Mouse (Mus musculus) gastrocnemius, postnatal 10 days (tissue): ENCODE data around the gene Mindy2. TPM values are rescaled to one million over a fixed set of nuclear protein-coding genes. Genes with fewer than 3 reads are reported as not detected.

Source experiments
- DNase-seq: peaks from one replicate; pipeline ENCODE4 v3.0.0; 2021; ENCODE audit warnings: mixed read lengths
- total RNA-seq, 2 experiments: library from RNA; stranded (reverse); gene quantifications; 2 replicates each; pipeline ENCODE4 v1.2.3; 2021

Gene Mindy2
- total RNA-seq, 2 experiments from 2014 or later = 13.1 to 13.8 TPM

DNA sequence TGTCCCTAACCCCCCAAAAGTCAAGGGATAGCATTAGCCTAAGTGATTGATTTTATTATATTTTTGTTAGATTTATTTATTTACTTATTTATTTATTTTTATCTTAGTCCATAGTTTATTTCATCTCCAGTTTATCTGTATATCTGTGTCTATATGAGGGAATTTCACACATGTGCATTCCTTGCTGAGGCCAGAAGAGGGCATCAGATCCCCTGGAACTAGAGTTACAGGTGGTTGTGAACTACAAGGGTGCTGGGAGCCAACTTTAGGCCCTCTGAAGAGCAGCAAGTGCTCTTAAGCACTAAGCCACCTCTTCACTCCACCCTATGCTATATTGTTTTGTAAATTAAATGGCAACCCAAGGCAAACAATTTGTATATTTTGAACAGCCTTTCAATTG lies 11.1 kb upstream of the Mindy2 start:
- no peak for DNase-seq

- no peak for DNase-seq
These were observed 9.8 kb upstream of the Mindy2 start for GRCm38 (mm10) chr9:70666811-70667210.

GRCm38 (mm10) chr9:70665372-70666145 lies 8.6 kb upstream of the Mindy2 start:
- DNase-seq = no peak

DNA sequence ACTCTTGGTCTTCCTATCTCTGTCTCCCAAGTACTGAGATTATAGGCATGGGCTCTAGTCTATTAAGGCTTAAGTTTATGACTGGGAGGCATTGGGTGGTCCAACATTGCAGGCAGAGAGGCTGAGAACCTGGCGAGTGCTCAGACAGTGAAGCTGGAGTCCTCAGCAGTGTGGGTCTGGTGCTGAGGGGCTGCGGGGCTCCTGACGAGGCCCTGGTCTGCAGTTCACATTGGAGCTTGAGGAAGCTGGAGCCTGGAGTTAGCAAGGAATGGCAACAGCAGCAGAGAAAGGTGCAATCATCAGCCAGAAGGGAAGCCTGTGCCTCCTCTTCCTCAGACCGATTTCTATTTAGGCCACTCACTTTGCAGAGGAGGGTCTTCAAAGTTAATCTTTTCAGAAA lies 7.9 kb upstream of the Mindy2 start:
- DNase-seq = no peak

DNA sequence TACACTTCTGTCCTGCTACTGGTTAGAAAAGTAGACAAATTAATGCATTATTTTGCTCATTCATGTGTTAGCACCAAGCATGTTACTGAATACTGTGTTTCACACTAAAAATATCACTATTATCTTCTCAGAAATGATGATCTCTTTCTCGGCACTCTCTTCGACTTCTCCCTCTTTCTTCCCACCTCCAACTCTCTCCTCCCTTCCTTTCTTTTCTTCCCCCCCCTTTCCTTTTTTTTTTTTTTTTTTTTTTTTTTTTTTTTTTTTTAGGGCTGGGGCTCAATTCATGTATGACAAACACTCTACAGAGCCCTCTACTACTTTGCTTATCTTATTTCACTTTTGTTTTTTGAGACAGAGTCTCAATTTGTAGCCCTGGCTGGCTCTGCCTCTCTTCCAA lies 1.3 kb upstream of the Mindy2 start:
- no peak for DNase-seq

- peak; percentile 34 for DNase-seq
These were observed 605 bp downstream of the Mindy2 start, which contains the start of gene Gm10642 for GRCm38 (mm10) chr9:70656130-70657007. Gene Gm10642 (plus strand): TSS chr9:70656251.

DNA sequence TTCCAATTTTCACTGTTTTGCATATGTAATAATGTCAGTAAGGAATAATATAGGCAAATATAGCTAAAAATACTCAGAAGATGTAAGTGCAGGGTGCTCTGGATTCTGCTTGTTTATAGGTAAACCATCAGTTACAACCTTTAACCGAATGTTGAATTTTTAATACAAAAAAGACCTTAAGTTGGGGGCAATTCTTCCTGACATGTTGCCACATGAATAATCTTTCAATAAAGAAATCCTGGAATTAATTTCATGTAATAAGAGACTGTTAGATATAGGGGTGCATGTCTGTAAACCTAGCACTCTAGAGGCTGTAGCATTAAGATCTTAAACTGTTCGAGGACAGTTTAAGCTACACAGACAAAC lies 1.2 kb downstream of the Mindy2 start:
- no peak for DNase-seq

DNA sequence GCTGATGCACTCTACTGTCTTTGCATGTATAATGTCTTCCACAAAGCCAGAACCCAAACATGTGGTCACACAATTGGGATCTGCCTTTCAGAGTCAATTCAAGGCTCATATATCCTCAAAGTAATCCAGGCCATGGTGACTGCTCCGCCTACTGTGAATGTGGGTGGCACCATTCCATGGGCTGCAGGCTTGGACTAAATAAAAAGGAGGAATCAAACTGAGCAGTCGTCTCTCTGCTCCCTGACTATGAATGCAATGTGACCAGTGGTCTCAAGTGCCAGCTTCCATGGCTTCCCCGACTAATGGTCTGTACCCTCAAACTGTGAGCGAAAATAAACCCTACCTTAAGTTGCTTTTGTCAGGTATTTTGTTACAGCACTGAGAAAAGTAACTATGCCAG lies 2.5 kb downstream of the Mindy2 start:
- no peak for DNase-seq

- no peak for DNase-seq
These were observed 3.1 kb downstream of the Mindy2 start for GRCm38 (mm10) chr9:70653875-70654274.

GRCm38 (mm10) chr9:70652221-70652620 lies 4.8 kb downstream of the Mindy2 start:
- no peak for DNase-seq

- no peak for DNase-seq
These were observed 6.0 kb downstream of the Mindy2 start for GRCm38 (mm10) chr9:70650994-70651393.

DNA sequence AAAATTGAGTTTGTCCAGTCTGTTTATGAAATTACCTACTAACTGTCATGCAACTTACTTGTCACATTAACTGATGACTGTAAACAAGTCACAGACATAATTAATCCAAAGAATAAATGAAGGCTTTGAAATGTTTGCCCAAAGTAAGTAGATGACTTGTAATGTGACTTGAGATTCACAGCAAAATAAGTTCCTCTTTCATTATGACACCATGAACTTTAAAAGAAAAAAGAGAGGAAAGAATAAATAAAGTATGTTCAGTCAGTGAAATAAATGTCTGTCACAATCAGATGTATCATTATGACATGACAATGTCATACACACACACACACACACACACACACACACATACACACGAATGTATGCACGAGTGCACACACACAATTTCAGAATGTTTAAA lies 6.7 kb downstream of the Mindy2 start:
- no peak for DNase-seq

DNA sequence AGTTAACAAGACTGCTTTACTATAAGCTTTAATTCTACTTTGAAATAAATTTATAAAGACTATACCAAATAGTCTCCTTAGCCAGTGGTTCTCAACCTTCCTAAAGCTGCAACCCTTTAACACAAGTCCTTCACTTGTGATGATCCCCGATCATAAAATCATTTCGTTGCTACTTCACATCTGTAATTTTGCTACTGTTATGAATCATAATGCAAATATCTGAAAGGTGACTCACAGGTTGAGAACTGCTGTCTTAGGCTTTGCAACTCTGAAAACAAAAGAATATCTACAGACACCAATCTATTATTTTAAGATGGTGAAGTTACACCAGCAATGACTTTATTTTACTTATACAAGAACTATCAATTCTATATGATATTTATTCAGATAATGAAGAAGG lies 20.2 kb downstream of the Mindy2 start:
- no peak for DNase-seq

- DNase-seq = no peak
These were observed 25.3 kb downstream of the Mindy2 start for GRCm38 (mm10) chr9:70631665-70632064.

- no peak for DNase-seq
These were observed 27.3 kb downstream of the Mindy2 start for GRCm38 (mm10) chr9:70629711-70630110.

DNA sequence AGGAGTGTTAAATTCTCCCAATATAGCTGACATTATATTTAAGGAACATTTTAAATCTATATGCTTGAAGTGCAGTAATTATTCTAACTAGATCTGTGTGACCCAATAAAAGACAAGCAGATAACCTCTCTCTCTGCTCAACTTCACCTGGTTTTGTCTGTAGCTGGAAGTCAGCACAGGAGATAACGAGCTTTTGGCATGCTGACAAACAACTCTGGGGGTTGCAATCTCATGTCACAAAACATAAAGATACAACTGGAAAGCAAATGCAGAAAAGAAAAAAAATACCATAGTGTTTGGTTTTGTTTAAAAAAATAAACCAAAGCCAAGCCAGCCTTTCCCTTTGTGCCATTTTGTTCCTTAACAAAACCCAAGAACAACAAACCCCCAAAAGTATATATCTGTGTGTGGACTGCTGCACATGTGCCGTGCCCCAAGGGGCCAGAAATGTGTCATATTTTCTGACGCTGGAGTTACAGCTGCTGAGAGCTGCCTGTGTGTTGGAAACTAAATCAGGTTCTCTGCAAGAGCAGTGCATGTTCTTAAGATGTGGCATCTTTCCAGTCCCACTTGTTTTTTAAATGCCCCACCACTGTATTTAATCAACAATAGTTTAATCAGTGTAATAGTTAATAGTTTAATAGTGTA lies 45.8 kb downstream of the Mindy2 start:
- DNase-seq = no peak

DNA sequence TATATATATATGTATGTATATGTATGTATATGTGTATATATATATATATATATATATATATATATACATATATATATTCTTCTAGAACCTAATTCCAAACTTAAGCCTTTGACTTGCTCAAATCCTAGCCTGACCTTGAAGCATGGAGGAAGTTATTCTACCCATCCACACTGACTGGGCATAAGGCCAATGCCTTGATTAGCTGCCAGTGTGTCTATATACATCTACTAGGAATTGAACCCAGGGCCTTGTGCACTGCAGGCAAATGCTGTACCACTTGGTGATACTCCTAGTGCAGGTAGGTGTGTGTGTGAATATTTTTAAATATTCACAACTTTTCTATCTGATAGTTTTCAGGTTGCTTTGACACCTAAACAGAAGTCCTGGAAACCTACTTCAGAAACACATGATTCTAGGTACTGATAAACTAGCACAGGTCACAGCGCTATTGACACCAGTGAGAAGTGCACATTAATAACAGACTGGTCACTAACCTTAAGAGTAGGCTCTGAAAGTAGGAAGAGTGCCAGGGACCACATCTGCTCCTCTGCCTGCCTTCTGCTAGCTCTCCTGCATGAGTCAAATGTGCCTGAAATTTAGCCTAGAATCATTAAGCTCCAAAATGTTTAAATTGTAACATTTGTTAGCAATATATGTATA lies 54.7 kb downstream of the Mindy2 start:
- no peak for DNase-seq

- no peak for DNase-seq
These were observed 58.7 kb downstream of the Mindy2 start for GRCm38 (mm10) chr9:70598271-70598670.

DNA sequence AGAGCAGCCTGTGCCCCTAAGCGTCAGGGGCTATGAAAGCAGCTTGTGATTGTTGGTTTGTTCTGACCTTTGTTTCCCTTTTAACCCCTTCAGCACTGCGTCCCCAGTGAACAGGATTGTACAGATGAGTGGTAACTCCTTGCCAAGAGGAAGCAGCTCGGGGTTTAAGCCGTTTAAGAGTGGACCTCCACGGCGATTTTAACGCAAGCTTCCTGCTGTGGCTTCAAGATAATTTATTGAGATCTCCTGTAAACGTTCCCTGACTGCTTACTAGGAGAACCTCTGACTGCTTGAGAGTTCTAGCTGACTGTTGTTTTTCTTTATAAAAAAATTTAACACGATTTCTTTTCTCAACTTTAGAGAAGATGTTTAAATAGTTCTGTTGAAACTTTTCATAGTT lies 65.5 kb downstream of the Mindy2 start:
- no peak for DNase-seq

DNA sequence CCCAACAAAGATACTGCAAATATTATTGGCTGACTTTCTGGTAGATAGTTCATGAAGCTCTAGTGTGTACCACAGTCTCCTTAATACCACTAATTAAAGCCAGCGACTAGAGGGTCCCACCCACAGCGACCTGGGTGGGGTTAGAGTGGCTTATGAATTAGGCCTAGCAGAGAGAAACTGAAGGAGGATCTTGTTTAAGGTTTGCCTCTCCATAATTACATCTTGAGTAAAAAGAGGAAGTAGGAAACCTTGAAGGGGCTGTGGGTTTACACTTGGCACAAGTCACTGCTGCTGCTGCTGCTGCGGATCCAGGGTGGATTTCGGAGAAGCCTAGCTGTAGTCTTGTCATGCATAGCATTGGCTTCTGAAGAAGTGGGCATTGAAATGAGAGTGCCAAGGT lies 66.2 kb downstream of the Mindy2 start:
- DNase-seq = no peak

- DNase-seq = no peak
These were observed 69.8 kb downstream of the Mindy2 start for GRCm38 (mm10) chr9:70587171-70587570.

DNA sequence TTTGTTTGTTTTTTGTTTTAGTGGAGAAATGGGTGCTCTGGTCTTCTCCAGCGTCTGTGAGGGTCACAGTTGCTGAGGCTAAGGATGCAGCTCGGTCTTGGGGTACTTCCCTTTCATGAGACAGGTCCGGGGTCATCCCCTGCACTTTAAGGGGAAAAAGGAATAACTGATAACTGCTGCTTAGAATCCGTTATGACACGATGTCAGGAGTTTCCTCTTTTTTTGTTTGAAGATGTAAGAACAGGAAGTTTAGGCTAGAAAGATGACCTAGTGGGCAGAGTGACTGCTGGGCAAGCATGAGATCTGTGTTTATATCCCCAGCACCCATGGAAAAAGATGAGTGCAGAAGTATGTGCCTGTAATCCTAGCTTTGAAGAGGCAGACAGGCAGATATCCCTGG lies 71.8 kb downstream of the Mindy2 start:
- no peak for DNase-seq

GRCm38 (mm10) chr9:70584641-70585040 lies 72.3 kb downstream of the Mindy2 start:
- DNase-seq = no peak
